Mouse (Mus musculus) bone marrow, adult 2 months (tissue): ENCODE data around the gene Aoc2.

ENCODE experiments used
- CTCF ChIP-seq: fragments of 200-500 bp; IDR thresholded peaks from 2 replicates; pipeline ENCODE4 v1.5.1; 2011; ENCODE audit warnings: low read length, control low read depth; ENCODE audit not compliant: control insufficient read depth, insufficient read depth
- POLR2A ChIP-seq: fragments of 200-500 bp; IDR thresholded peaks from 2 replicates; pipeline ENCODE4 v1.6.1; 2011; ENCODE audit warnings: low read depth, mild to moderate bottlenecking, control low read depth, low read length, borderline replicate concordance; ENCODE audit not compliant: control insufficient read depth

DNA sequence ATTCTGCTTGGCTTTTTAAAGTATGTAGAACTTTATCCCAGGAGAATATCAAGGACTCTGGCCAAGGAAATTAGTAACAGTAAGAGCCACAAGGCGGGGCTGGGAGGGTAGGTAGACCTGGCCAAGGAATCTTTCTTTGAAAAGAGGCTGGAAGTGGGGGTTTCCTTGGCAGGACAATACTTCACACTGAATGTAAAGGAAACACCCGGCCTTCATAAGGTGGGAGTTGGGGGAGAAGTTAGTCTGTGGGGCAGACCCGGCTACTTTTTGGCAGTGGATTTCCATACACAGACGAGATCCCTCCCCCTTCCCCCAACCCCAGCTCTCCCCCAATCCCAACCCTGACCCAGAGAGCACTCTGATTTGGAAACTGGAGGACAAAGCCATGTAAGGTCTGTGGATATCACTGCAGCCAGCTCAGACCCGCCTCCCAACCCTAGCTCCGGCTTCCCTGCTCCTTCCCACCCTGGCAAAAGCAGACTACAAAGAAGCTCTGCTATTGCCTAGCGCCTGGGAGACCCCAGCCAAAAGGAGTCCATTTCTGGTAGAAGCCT is 5.6 kb downstream of the Aoc2 start, which contains the start of gene Aoc3:
- TF ChIP-seq POLR2A (no peak), CTCF (no peak)
